Mouse (Mus musculus) heart, embryonic 13.5 days (tissue): Measurements from ENCODE around the gene 4930432K21Rik. TPM values are rescaled to one million over a fixed set of nuclear protein-coding genes. Genes with fewer than 3 reads are reported as not detected.

ENCODE experiments used
- ATAC-seq: fragments of 200-750 bp; cut with Nextera tagmentation; 2 replicates; pipeline ENCODE4 v1.8.0; 2017; ENCODE audit warnings: moderate TSS enrichment; ENCODE audit not compliant: insufficient number of reproducible peaks, low FRiP score, low TSS enrichment; ENCODE audit errors: extremely low read depth
- H3K27ac ChIP-seq: fragments of 300-500 bp; sonication (generic); replicated peaks from 2 replicates; pipeline ENCODE4 v1.5.1; 2015; ENCODE audit warnings: moderate library complexity, mild to moderate bottlenecking, inconsistent platforms
- H3K27me3 ChIP-seq: fragments of 300-500 bp; sonication (generic); replicated peaks from 2 replicates; pipeline ENCODE4 v1.6.1; 2015; ENCODE audit warnings: mild to moderate bottlenecking, inconsistent platforms
- H3K36me3 ChIP-seq: fragments of 300-500 bp; sonication (generic); 2 replicates; pipeline ENCODE4 v1.6.1; 2015; ENCODE audit warnings: mild to moderate bottlenecking, inconsistent platforms
- H3K4me1 ChIP-seq: fragments of 300-500 bp; sonication (generic); 2 replicates; pipeline ENCODE4 v1.6.1; 2015; ENCODE audit warnings: inconsistent platforms
- H3K4me2 ChIP-seq: fragments of 300-500 bp; sonication (generic); 2 replicates; pipeline ENCODE4 v1.6.1; 2015; ENCODE audit warnings: inconsistent platforms, mild to moderate bottlenecking, moderate library complexity
- H3K4me3 ChIP-seq: fragments of 300-500 bp; sonication (generic); 2 replicates; pipeline ENCODE4 v1.5.1; 2015; ENCODE audit warnings: moderate library complexity, mild to moderate bottlenecking, inconsistent platforms
- H3K9ac ChIP-seq: fragments of 300-500 bp; sonication (generic); 2 replicates; pipeline ENCODE4 v1.6.1; 2015; ENCODE audit warnings: inconsistent platforms, mild to moderate bottlenecking, moderate library complexity
- H3K9me3 ChIP-seq: fragments of 300-500 bp; sonication (generic); 2 replicates; pipeline ENCODE4 v1.6.1; 2016; ENCODE audit warnings: inconsistent platforms
- WGBS: fragments of 180-500 bp; shearing (Covaris S2); methylation state at CpG from one replicate; pipeline ENCODE4 v1.1.7; 2015; ENCODE audit warnings: mixed read lengths; 5-methylcytosine and 5-hydroxymethylcytosine counted together
- polyA plus RNA-seq: library from polyadenylated mRNA; unstranded; fragments of >200 nt; fragmentation: Nextera tagmentation; extraction: Ambion mirVana; gene quantifications from 2 replicates; pipeline ENCODE4 v1.2.1, GENCODE M21; 2015

4930432K21Rik gene
- polyA plus RNA-seq, 1 experiment from 2014 or later: 0.88 TPM

DNA sequence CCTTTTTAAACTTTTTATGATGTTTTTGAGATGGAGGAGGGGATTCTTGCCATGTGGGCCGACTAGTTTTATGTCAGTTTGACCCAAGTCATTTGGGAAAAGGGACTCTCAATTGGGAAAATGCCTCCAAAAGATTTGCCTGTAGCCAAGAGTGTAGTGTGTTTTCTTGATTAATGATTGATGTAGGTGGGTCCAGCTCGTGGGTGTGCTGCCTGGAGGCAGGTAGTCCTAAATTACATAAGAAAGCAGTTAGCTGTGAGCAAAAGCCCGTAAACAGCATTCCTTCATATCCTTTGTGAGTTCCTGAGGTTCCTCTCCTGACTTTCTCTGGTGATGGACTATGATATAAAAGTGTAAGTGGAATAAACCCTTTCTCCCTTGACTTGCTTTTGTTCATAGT lies 1.4 kb downstream of the 4930432K21Rik start:
- H3K27me3 ChIP-seq: no peaks in the 10 kb centered on the region
- peaks cover 3% of the 10 kb centered on the region for H3K36me3 ChIP-seq
- no peak overlapping the region for H3K4me2 ChIP-seq
- peaks cover 27% of the 10 kb centered on the region for H3K4me1 ChIP-seq
- no peak overlapping the region for H3K4me3 ChIP-seq
- WGBS: 76% methylated on average over 3 of the region's 3 CpGs
- no peak for ATAC-seq
- no peaks in the 10 kb centered on the region for H3K9me3 ChIP-seq
- no peak overlapping the region for H3K9ac ChIP-seq
- no peak overlapping the region for H3K27ac ChIP-seq

GRCm38 (mm10) chr8:84157620-84158019 lies 9.8 kb downstream of the 4930432K21Rik start:
- H3K27me3 ChIP-seq: no peaks in the 10 kb centered on the region
- WGBS: 76% methylated on average over 4 of the region's 4 CpGs
- no peak overlapping the region for H3K4me2 ChIP-seq
- H3K9ac ChIP-seq: no peak overlapping the region
- no peak overlapping the region for H3K27ac ChIP-seq
- H3K4me3 ChIP-seq: no peak overlapping the region
- no peaks in the 10 kb centered on the region for H3K9me3 ChIP-seq
- peaks cover 8% of the 10 kb centered on the region for H3K36me3 ChIP-seq
- ATAC-seq: no peak
- H3K4me1 ChIP-seq: no peaks in the 10 kb centered on the region

GRCm38 (mm10) chr8:84167696-84168095 lies 19.9 kb downstream of the 4930432K21Rik start:
- Histone ChIP-seq H3K9ac (peak overlapping the region; percentile 44; the same call in 1 of the 2 replicates), H3K9me3 (no peaks in the 10 kb centered on the region), H3K4me1 (peaks cover 29% of the 10 kb centered on the region), H3K36me3 (peaks cover 21% of the 10 kb centered on the region), H3K4me3 (no peak overlapping the region), H3K27me3 (no peaks in the 10 kb centered on the region), H3K27ac (no peak overlapping the region), H3K4me2 (no peak overlapping the region)
- no peak for ATAC-seq
- 61% methylated on average over 2 of the region's 2 CpGs for WGBS

- Histone ChIP-seq H3K4me2 (no peak overlapping the region), H3K4me3 (no peak overlapping the region), H3K4me1 (peaks cover 27% of the 10 kb centered on the region), H3K9ac (no peak overlapping the region), H3K27ac (no peak overlapping the region), H3K36me3 (peaks cover 38% of the 10 kb centered on the region), H3K27me3 (no peaks in the 10 kb centered on the region), H3K9me3 (no peaks in the 10 kb centered on the region)
- 85% methylated on average over 5 of the region's 5 CpGs for WGBS
- no peak for ATAC-seq
Measured at GRCm38 (mm10) chr8:84170096-84170495, 22.3 kb downstream of the 4930432K21Rik start.

- H3K27ac ChIP-seq: no peak overlapping the region
- H3K9ac ChIP-seq: no peak overlapping the region
- no peaks in the 10 kb centered on the region for H3K27me3 ChIP-seq
- peaks cover 15% of the 10 kb centered on the region for H3K4me1 ChIP-seq
- H3K9me3 ChIP-seq: no peaks in the 10 kb centered on the region
- H3K4me2 ChIP-seq: no peak overlapping the region
- H3K36me3 ChIP-seq: peaks cover 42% of the 10 kb centered on the region
- WGBS: 74% methylated on average over 6 of the region's 6 CpGs
- no peak overlapping the region for H3K4me3 ChIP-seq
- no peak for ATAC-seq
Measured at GRCm38 (mm10) chr8:84173861-84174260, 26.0 kb downstream of the 4930432K21Rik start.

DNA sequence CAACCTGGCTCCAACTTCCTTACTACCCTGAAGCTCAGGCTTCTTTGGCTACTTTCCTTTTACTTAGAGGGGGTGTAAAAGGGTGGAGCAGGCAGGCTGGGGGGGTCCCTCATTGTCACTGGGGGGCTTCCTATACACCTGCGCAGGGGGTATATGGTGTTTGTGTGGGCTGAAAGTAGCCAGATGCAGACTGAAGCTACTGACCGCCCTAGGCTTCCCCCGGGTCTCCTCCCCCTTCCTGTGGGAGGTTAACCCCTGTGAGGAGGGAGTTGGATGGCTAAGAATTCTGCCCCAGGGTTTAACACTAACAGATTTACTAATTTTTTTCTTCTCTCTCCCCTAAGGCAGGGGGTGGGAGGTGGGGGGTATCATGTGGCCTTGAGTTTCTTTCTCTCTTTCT lies 28.7 kb downstream of the 4930432K21Rik start:
- peak overlapping the region; percentile 12; the same call in 1 of the 2 replicates for H3K4me2 ChIP-seq
- peaks cover 42% of the 10 kb centered on the region for H3K4me1 ChIP-seq
- H3K36me3 ChIP-seq: peaks cover 36% of the 10 kb centered on the region
- H3K9me3 ChIP-seq: no peaks in the 10 kb centered on the region
- 21% methylated on average over 3 of the region's 3 CpGs for whole genome bisulfite sequencing
- ATAC-seq: no peak
- peak overlapping the region; percentile 29; the same call in 1 of the 2 replicates for H3K9ac ChIP-seq
- no peak overlapping the region for H3K27ac ChIP-seq
- no peaks in the 10 kb centered on the region for H3K27me3 ChIP-seq
- no peak overlapping the region for H3K4me3 ChIP-seq

- no peak for ATAC-seq
- WGBS: 81% methylated on average over 3 of the region's 3 CpGs
- Histone ChIP-seq H3K9me3 (no peaks in the 10 kb centered on the region), H3K4me3 (no peak overlapping the region), H3K4me2 (no peak overlapping the region), H3K36me3 (peaks cover 27% of the 10 kb centered on the region), H3K27ac (no peak overlapping the region), H3K27me3 (no peaks in the 10 kb centered on the region), H3K4me1 (peaks cover 50% of the 10 kb centered on the region), H3K9ac (no peak overlapping the region)
Measured at GRCm38 (mm10) chr8:84177405-84177804, 29.6 kb downstream of the 4930432K21Rik start.

- H3K9me3 ChIP-seq: no peaks in the 10 kb centered on the region
- H3K4me1 ChIP-seq: peaks cover 56% of the 10 kb centered on the region
- no peak overlapping the region for H3K4me2 ChIP-seq
- no peak overlapping the region for H3K27ac ChIP-seq
- no peaks in the 10 kb centered on the region for H3K27me3 ChIP-seq
- ATAC-seq: no peak
- no peak overlapping the region for H3K4me3 ChIP-seq
- no peak overlapping the region for H3K9ac ChIP-seq
- 80% methylated on average over 8 of the region's 8 CpGs for WGBS
- peaks cover 15% of the 10 kb centered on the region for H3K36me3 ChIP-seq
Measured at GRCm38 (mm10) chr8:84178592-84178991, 30.8 kb downstream of the 4930432K21Rik start.

GRCm38 (mm10) chr8:84179946-84180345 lies 32.1 kb downstream of the 4930432K21Rik start:
- 24% methylated on average over 4 of the region's 4 CpGs for WGBS
- peak overlapping the region; percentile 41 for H3K27ac ChIP-seq
- peaks cover 66% of the 10 kb centered on the region for H3K4me1 ChIP-seq

GRCm38 (mm10) chr8:84180530-84181190 lies 32.8 kb downstream of the 4930432K21Rik start:
- no peaks in the 10 kb centered on the region for H3K36me3 ChIP-seq
- peaks cover 66% of the 10 kb centered on the region for H3K4me1 ChIP-seq
- H3K4me3 ChIP-seq: peak overlapping the region; percentile 19
- H3K9ac ChIP-seq: peak overlapping the region; percentile 72
- H3K27ac ChIP-seq: peak overlapping the region; percentile 65
- H3K27me3 ChIP-seq: no peaks in the 10 kb centered on the region; the same call in 1 of the 2 replicates
- WGBS: 4% methylated on average over 16 of the region's 16 CpGs
- peak; percentile 29; the same call in 1 of the 2 replicates for ATAC-seq
- peak overlapping the region; percentile 64 for H3K4me2 ChIP-seq
- H3K9me3 ChIP-seq: no peaks in the 10 kb centered on the region

More at GRCm38 (mm10) chr8:84179946-84180345, 32.1 kb downstream of the 4930432K21Rik start:
- Histone ChIP-seq H3K9me3 (no peaks in the 10 kb centered on the region), H3K9ac (peak overlapping the region; percentile 72), H3K4me3 (peak overlapping the region; percentile 19), H3K27me3 (no peaks in the 10 kb centered on the region; the same call in 1 of the 2 replicates), H3K4me2 (peak overlapping the region; percentile 64), H3K36me3 (peaks cover 5% of the 10 kb centered on the region)
- no peak for ATAC-seq

DNA sequence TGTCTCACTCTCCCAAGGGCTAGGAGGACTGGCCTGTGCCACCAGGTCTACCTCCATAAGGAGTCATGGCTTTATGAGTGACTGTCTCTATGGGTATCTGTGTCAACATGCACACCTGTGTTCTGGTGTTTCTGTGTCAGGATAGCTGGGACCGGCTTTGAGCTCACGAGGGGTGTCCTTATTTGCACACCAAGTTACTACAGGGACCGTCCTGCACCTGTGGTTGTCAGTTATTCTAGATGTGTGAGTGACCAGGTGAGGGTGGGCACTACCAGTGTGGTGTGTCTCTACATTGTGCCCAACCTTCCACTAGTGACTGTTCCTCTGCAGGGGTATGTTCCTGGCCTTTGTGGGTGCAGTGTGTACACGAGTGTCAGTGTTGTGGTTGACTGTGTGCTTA lies 35.0 kb downstream of the 4930432K21Rik start:
- 70% methylated on average over 4 of the region's 4 CpGs for WGBS
- Histone ChIP-seq H3K27ac (peak overlapping the region; percentile 79; the same call in 1 of the 2 replicates), H3K4me2 (peak overlapping the region; percentile 84), H3K4me1 (peaks cover 71% of the 10 kb centered on the region), H3K9ac (peak overlapping the region; percentile 96), H3K4me3 (peak overlapping the region; percentile 87), H3K9me3 (no peaks in the 10 kb centered on the region), H3K27me3 (no peaks in the 10 kb centered on the region; the same call in 1 of the 2 replicates), H3K36me3 (no peaks in the 10 kb centered on the region)
- ATAC-seq: no peak
